Mouse (Mus musculus) 3T3-L1 (cell line): Measurements from ENCODE around the gene Slitrk6.

Experiments used
- DNase-seq: peaks from one replicate; pipeline ENCODE4 v3.0.0-alpha.2; 2015; ENCODE audit warnings: low read depth, low spot score

The Slitrk6 gene

DNA sequence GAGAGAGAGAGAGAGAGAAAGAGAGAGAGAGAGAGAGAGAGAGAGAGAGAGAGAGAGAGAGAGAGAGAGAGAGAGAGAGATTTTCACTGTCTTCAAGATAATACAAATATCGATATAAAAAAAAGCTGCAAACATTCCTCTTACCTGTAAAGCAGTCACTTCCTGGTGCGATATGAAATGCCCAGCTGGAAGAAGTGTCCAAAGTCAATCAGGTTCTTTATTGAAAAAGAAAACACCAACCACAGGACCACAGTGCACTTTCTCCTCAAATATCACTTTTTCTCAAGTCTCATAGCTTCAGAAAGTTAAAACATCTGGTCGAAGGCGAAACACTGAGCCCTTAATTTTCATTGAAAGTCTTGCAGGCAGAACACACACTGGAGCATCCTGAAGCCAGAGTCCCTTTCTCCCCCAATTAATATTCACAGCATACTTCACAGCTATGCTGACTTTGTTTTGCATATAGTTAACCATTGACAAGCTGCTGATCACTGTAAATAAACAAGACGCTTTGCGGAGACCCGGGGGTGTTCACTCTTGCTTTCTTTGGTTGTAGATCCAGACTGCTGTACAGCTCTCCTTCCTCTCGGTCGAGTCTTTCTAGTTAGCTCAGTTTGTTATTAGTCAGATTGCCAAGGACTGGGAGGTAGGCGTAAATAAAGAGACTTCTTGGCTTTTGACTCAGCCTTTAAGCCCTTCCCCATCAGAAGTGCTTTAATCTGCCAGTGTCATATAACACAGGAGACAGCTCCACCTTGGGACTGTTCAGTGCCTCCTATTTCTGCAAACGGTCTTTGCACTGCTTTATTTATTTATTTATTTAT lies at the start of gene Slitrk6:
Gene Slitrk6, minus strand, starts transcription at position 666 of the 824 bp plus-strand sequence.
- DNase-seq = no peak

GRCm38 (mm10) chr14:110777546-110777945 lies 22.6 kb upstream of the Slitrk6 start:
- peak; percentile 31 for DNase-seq

GRCm38 (mm10) chr14:110770694-110771093 lies 15.7 kb upstream of the Slitrk6 start:
- no peak for DNase-seq

- DNase-seq = peak; percentile 45
Observed at GRCm38 (mm10) chr14:110762588-110763220, 7.8 kb upstream of the Slitrk6 start.

DNA sequence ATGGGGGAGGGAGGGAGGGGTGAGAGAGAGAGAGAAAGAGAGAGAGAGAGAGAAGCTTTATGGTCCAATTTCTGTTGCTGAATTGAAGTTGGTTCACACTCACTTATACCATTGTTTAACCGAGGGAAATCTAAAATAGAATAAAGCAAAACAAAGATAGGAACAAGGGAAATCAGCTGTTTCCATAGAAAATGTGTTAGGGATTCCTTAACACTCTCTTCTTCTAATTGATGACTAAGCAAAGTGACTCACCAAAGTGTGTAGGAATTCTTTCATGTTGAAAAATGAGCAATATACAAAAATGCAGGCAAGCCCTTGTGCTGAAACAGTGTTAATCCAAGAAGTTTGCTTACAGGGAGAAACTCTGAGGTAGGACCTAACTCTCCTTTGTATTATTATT lies 6.0 kb upstream of the Slitrk6 start:
- DNase-seq = no peak

DNA sequence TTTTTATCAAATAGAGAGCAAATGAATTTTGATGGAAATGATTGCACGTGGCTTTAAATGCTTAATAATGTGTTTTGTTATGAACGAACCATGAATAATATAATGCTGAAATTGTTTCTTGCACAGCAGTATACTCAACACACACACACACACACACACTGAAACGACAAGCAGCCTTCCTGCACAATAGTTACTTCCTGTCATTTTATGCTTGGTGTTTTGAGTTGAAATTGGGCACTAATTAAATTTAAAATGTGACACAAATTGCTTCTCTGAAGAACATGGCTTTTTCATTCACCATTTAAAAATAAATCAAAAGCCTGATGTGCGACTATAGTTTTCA lies 330 bp upstream of the Slitrk6 start:
- DNase-seq = no peak

DNA sequence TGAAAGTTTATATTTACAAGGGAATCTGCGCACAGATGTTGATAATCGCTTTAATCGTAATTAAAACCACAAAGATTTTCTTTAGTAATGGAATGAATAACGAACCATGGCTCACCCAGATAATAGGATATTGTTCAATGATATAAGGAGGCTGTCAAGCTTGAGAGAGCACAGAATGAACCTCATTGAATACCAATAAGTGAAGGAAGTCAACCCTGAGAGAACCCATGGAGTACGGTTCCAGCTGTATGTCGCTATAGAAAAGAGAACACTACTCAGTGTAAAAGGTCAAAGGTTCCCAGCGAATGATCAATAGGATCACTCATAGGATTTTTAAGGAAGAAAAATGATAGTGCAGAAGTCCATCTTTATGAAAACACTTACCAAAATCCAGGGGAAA lies 15.1 kb downstream of the Slitrk6 start:
- no peak for DNase-seq

DNA sequence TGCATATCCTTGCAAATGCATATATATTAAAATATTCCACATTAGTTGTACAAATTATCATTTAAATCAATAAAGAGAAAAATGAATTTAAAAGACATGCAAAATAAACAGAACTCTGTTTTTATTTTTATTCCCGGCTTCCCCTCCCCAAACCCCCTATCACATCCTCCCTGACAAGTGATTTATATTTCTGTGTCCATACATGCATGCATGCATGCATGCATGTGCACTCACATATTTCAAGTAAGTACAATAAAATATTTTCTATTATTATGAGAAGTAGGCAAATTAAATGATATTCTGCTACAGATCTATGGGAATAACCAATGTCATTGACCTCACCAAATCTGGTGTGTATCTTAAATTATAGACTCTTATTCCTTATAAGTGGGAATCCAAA lies 15.6 kb downstream of the Slitrk6 start:
- DNase-seq = no peak

- DNase-seq = no peak
Observed at GRCm38 (mm10) chr14:110728344-110728910, 26.5 kb downstream of the Slitrk6 start.

DNA sequence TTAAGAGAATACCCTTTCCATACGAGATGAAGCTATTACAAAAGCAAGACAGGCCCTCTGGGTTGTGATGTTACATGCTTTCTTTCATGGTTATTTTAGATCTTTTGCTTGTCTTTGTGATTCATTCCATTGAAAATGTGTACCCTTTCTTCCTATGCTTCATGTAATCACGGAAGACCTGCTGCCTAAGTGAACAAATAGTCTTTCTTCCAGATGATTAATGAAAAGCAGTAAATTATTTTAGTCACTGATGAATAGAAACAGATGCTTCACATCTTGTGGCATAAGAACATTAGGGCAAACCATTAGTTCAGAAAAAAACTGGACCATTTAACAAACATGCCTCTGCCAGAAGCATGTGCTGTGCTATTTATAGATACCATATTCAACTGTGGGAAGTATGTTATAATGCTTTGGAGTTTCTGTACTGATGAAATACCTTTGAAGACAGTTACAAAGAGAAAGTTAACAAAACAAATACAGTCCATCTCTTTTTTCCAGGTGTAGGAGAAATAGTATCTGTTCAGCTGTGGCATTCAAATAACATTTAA lies 30.8 kb downstream of the Slitrk6 start:
- DNase-seq = no peak
